Mouse (Mus musculus): ENCODE results near the gene Nalcn. TPM values are rescaled to one million over a fixed set of nuclear protein-coding genes. Genes with fewer than 3 reads are reported as not detected.
"Not testable (repeated sequence)": the region's sequence is repeated elsewhere in the genome, so short reads cannot be mapped to it uniquely, and the experiment has no call there.

The Nalcn gene
- 1 to 10 TPM; 4.0 to 5.1 TPM for total RNA-seq (2021)
- long read RNA-seq, experiment 1, result 0 reads
- long read RNA-seq, experiment 2, result 0 reads

DNA sequence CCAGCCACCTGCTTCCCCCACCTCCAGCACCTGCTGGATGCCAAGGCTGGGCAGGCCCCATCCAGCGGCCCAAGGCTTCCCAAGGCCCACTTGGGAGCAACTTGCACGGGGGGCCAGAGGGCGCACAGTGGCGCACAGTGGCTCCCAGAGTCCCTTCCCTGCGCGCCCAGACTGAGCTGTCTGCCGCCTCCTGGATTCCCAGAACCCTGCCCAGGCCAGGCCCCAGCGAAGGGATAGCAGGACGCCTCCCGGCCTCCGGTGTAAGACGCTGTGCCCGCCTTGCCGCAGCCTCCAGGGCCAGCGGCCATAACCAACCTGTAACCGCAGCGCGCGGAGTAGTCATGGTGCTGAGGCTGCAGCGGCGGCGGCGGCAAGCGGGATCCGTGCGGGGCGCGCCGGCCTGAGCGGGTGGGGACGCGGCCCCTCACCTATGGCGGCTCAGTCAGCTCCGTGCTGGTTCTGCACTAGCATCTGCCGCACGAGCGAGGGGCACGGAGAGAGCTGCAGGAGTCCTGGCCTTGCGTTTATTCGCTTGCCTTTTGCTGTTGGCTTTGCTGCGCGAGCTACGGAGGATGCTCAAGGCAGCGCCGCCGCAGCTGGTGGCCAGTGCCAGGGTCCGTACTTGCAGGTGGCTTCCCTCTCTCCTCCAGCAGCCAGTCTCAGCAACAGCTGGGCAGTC lies at the start of gene Nalcn:
Gene Nalcn, minus strand, starts transcription at position 644 of the 679 bp plus-strand sequence.
- DNase-seq, result peak; percentile 37

DNA sequence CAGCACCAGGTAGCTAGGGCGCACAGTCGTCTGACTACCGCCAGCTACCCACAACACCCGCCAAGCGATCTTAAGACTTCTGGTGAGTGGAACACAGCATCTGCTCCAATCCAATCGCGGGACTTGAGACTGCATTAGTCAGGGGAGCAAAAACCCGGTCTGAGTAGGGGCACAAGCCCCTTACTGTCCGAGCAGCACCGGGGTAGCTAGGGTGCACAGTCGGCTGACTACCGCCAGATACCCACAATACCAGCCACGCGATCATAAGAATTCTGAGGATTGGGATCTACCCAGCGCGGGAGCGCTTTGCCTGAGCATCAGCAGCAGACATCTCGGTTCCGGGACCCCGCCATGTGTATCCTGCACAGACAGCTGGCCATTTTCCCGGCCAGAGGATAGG lies 44.1 kb upstream of the Nalcn start:
- not testable (repeated sequence) for DNase-seq

DNA sequence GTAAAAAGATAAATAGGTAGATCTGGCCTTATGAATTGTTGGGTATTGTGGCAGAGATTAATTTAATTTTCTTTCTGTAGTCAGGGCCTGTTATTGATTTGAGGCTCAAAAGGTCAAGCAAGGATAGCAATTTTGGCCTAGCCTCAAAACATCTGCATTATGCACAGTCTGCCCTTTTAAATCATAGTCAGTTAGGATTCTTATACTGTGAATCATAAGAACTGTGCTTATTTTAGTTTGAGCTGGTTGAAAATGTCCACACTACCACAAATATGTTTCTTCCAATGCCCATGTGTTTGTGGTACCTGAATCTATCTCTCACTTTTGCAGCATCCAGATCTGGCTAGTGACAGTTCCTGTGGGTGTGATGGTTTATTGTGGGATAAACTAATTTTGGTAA lies 37.5 kb upstream of the Nalcn start:
- no peak for DNase-seq

DNA sequence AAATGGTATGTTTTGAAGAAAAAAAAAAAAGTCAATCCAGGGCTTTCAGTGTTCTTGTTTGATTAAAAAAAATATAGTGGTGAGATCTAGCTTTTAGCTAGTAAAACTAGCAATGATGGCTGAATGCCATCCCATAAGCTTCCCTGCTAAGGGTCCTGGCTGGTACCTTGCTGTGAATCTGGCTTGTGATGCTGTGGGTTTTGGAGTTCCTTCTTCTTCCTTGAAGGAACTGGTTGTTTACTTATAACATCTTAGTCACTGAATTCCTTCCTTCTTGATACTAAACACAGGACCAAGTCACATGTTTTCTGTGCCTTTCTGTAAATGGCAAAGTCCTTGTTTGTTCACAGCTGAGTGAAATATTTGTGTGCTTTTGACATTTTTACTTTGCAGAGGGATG lies 36.3 kb upstream of the Nalcn start:
- DNase-seq, result no peak

DNA sequence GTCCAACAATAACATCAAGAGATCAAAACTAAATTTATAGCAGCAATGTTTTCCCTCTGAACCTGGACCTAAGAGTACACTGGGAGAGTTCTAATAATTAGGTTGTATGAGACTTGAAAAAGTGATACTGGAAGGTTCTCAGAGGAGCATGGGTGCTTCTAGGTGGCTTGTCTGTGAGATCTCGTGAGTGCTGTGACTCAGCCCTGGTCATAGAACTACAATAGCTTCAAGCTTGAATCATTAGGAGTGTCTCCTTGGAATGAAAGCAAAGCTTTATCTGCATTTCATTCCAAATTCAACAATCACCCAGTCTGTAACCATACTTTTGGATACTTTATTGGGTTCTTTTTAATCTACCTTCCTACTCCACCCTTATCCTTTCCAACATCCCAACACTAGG lies 35.4 kb upstream of the Nalcn start:
- no peak for DNase-seq

DNA sequence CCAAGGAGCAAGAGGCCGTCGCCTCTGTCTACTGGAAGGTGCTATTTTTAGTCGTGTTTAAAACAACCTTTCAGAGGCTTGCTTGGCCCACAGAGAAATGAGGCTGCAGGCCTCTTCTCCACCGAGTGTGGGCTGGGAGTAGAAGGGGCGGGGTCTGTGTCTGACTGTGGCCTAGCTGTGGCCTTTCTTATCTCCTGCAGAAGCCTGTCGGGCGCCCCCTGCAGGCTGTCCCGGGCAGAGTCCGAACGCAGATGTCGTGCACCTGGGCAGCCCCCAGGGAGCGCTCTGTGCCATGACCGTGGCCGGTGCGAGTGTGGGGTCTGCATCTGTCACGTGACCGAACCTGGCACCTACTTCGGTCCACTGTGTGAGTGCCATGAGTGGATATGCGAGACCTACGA lies 34.1 kb upstream of the Nalcn start:
- peak; percentile 49 for DNase-seq

DNA sequence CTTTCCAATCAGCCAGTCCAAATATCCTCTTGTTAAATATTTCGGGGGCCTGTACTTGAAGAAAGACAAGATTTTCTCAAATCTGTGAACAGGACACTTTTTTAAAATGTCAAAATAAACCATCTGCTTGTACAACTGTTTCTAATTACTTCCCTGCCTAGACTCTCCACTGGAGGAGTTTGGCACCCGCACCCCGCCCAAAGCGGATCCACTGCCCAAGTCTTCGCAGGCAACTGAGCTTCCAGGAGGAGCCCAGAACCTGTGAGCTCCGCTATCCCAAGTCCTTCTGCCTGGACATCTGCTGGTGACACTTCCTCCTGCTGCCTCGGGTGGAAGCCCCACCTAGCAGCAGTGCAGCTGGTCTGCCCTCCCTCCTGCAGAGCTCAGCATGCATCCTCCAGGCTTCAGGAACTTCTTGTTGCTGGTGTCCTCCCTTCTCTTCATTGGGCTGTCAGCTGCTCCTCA lies 33.0 kb upstream of the Nalcn start, which contains the start of gene Itgbl1:
Gene Itgbl1, plus strand, starts transcription at position 51 of the 465 bp plus-strand sequence.
- no peak for DNase-seq

DNA sequence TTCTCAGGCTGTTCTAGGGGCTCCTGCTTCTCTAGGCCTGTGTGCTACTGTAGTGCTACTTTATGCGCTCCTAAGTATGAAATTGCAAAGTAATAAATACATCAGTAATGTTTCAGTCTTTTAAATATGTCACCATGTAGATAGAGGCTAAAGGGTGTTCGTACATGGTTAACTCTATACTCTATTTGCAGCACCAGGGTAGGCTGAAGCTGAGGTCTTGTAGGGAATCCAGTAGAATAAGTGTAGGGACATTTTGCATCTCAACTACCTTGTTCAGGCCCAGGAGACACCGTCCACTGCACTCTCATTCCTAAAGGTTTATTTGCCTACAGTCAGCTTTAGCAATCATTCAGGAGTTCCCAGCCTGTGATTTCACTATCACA lies 227 bp upstream of the Nalcn start:
- no peak for DNase-seq

DNA sequence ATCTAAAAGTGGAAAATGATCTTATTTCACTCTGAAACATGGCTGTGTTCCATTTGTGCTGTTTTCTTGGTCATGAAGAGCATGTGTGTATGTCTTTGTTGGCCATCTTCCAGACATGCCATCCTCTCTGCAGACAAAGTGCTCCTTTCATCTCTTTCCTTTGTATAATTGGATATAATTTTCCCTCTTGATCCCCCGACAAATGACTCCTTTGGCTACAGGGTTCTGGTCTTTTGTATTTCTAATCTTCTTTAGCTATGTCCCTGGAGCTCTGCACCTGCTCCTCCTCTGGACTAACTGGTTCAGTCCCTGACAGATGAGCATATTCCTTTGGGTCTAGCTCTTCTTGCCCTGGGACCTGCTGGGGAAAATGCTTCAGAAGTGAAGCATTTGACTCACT lies 4.0 kb downstream of the Nalcn start:
- no peak for DNase-seq

DNA sequence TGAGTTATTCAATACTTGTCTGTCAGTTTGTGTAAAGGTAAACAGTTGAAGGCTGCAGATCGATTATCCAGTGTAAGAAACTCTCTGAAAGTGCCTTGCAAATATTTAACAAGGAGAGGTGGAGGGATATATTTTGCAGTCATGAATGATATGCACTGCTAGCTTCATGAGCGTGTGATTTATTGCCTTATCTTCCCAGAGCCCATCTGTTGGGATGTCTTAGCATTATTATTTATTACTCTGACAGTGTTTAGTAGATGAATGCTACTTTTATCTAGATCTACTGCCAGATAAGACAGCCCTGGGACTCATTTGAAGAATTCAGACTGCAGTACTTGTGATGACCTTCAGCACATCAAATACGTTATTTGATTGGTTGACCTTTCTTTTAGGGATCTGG lies 31.7 kb downstream of the Nalcn start:
- no peak for DNase-seq

DNA sequence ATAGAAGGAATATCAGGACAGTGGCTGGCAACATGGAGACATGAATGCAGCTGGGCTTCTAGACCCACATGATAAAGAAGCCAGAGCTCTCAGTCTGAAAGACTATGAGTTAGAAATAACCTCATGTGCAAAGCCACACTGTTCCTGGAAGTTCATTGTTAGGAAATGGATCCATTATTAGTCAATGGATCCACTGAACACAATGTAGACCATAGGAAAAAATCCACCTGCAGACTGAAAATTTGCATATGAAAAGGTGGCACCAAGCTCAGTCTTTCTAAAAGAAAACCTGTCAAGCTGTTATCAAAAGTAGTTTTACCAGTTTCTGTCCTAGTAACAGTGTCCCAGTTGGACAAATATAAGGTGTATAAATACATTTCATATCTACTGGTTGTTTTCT lies 39.5 kb downstream of the Nalcn start:
- DNase-seq, result no peak

DNA sequence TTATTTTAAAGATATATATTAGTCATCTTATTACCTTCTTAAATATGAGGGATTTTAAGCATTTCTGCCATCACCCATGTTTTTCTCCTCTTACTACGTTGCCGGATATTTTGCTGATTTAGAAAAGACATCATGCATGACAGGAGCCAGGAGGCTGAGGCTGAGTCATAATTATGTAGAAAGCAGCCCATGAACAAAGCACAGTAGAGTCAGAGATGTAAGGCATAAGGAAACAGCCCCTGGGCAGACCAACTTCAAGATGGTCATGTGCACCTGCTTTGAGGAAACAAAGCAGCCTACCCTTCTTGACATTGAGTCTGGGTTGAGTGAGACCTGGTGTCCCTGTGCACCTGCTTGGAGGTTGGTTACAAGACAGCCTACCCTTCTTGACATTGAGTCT lies 44.5 kb downstream of the Nalcn start:
- DNase-seq, result no peak

DNA sequence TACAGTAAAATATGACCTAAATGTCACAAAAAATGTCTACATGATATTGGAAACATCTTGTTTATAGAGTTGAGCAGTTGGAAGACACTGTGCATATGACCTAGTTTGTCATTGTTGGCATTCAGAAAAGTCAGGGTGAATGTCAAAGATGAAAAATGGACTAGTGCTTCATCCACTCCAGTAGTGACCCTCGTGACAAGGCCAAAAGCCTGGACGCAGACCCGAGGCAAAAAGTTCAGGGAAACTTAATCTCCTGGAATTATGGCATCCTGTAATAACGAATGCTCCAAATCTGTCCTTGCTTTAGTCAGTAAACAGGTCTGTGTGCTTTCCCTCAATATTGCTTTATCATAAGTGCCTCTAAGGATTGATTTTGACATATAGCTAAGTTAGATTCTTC lies 51.6 kb downstream of the Nalcn start:
- DNase-seq, result peak; percentile 34

DNA sequence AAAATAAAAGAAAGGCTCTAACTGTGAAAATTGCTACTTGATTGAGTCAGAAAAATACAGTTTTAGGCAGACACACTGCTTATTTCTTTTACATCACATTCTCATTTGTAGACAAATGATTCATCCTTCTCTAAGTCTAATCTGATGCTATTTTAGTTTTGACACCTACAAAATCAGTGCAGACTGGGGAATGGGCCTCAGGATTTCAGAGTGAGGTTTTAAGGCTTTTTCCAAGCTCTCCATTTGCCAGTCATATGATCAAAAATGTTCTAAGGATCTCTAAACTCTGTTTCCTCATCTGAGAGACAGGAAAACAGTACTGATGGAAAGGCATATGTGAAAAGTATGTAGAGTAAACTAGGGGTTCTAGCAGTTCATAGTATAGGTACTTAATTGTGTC lies 52.0 kb downstream of the Nalcn start:
- no peak for DNase-seq

DNA sequence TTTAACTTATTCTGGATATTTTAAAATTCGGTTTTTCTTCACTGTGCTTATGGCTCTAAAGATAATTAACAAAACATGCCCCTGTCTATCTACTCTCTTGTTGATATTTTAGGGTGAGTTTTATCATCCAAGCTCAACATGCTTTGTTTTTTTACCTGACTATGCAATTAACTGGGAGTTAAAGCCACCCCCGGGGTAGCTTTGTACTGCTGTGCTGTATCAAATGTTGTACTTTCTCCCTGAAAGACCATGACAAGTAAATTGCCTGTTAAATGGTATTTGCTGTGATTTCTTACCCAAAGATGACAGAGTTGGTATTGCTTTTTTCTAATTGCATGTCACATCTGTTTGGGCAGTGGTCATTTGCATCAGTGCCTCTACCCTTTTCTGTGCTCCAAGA lies 60.3 kb downstream of the Nalcn start:
- no peak for DNase-seq

DNA sequence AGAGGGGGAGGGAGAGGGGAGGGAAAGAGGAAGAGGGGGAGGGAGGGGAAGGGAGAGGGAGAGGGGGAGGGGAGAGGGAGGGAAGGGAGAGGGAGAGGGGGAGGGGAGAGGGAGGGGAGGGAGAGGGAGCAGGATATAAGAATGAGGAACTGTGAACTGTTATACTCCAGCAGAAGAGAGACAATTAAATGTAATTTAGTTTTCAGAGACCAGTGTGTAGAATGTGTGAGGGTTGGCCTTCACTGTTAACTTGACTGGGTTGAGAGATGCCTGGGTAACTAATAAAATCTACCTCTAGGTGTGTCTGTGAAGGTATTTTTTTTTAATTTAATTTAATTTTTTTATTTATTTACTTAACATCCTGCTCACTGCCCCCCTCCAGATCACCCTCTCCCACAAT lies 71.4 kb downstream of the Nalcn start:
- no peak for DNase-seq

DNA sequence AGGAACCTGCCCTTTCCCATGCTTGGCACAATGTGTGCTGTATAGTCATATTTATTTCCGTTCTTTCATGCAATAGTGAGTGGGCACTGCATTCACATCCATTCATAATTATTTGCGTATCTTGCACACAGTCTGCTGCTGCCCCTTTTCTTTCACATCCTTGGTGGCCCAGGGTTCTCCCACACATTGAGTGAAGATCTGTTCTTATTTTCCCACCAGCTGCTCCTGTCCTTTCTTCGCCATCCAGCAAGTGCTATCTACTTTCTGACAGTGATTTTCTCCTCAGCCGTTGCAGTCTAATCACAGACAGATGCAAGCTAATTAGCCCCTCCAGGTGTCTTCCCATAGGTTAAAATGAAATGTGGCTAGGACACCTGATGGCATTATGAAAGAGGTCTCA lies 72.0 kb downstream of the Nalcn start:
- no peak for DNase-seq

DNA sequence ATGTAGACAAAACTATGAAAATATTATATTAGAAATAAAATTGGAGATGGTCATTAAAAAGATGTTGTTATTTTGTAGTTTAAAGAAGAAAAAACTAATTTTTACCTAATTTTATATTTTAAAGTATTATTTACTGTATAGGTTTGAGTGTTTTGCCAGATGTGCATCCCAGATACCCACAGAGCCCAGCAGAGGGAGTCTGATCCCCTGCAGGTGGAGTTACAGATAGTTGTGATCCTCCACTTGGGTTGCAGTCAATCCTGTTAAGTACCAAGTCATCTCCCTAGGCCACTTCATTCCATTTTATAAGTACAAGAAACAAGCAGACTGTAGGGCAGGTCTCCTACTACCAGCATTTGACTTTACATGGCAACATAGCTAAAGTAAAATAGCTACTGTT lies 84.6 kb downstream of the Nalcn start:
- DNase-seq, result peak; percentile 7

DNA sequence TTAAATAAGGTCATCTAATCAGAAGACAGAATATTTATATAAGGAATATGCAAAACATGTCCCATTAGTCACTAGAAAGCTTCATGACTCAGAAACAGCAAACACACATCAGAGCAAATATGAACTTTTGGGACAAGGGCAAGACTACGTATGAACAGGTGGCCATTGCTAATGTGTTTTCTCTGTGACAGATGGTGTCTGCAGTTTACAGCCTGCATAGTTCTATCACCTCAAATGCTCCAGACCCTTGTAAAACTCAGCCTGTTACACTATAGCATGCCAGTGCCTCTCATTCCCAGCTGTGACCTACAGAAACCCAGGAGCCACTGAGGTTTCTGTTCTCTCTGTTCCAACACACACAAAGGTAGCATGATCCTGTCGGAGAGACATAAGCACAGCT lies 91.3 kb downstream of the Nalcn start:
- DNase-seq, result no peak

DNA sequence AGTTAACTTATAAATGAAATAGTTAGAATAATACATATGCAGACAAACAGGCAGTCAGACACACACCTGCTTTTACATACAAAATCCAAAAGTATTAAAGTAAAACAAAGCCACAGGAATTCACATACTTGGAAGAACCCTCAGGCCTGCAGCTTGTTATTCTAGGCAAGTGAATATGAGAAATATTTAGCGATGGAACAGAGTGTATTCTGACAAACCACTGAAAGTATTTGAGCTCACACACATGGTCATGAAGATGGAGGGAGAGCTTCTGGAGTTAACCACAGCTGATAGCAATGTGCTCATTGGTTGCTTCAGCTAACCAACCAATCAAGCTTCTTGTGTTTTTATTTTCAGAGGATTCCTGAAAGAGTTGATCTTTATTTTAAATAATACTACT lies 93.9 kb downstream of the Nalcn start:
- no peak for DNase-seq

DNA sequence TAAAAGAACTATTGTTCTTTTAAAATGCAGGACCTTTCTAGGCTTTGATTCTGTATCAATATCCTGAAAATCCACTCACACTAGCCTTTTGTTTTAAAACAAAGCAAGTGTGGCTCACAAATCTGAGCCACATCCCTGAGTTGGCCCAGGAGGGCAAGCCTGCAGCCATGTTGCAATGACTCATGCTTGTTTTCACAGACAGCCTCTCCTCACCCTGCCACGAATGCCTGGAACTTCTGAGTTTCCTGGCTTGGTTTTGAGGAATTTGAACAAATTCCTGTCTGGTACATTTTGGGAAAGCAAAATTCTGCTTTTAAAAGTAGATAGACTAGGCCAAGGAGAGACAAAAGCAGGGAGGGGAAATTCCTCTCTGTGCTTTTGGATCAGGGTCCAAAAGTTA lies 95.7 kb downstream of the Nalcn start:
- no peak for DNase-seq

DNA sequence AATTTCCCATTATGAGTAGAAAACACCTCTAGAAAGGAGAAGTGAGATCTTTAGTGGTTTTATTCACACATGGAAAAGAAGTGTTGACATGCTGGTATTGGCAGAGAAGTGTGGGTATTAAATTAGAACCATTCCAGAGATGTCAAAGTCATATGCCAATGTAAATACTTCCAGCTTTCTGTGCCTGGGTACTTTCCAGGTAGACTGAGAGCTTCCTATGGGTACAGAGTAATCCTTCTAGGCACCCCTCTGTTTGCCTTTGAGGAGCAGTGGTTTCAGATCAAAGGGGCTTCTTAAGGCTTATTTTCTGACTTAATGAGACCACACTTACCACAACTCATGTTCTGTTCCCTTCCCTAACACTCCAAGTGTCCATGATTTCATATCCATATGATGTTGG lies 97.8 kb downstream of the Nalcn start:
- no peak for DNase-seq

DNA sequence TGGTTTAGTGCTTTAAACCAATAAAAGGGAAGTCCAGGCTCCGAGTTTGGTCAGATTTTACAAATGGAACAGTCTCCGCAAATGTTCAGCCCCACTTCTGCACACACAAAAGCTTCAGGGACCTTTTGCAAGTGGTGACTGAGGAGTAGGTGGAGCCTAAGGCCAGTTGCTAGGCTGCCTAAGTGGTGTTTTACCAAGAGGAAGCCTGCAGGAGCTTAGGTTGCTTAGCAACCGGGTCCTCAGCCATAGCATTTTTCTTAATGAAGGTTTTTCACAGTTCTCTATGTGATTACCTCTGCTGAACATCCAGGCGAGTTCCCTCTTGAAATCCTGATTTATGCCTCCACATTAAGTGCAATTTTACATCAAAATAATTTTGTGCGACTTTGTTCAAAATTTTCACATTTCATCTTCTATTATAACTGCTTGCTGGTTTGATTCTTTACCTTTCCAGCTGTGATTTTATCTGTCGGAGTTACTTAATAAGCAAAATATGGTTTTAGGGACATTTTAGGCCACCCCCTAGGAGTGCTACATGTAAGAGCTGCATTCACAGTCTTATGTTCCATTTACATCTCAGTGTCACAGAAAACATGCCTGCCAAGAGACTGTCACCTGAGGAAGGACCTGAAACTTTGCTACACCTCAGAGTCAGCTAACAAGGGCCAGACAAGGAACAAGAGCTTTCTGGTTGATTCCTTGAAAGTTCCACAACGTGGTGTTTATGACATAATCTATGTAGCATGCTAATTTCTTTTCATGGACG lies 113.4 kb downstream of the Nalcn start:
- peak; percentile 17 for DNase-seq

DNA sequence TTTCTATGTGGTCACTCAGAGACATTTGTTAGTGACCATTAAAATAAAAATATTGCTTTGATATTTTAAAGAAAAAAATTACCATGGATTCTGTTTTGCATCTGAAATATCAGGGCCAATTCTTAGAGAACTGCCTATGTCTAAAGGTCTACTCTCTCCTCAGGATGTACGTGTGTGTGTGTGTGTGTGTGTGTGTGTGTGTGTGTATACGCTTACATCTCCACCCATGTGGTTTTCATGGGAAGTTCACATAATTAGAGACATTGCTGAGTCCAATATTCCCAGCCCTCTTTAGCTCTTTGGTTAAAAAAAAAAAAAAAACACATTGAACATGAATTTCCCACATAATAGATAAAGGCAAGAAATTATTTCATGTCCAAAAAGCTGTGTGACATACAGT lies 114.0 kb downstream of the Nalcn start:
- no peak for DNase-seq

Measured in adrenal gland, postnatal 10 days (tissue).